In the genomic region with DNA sequence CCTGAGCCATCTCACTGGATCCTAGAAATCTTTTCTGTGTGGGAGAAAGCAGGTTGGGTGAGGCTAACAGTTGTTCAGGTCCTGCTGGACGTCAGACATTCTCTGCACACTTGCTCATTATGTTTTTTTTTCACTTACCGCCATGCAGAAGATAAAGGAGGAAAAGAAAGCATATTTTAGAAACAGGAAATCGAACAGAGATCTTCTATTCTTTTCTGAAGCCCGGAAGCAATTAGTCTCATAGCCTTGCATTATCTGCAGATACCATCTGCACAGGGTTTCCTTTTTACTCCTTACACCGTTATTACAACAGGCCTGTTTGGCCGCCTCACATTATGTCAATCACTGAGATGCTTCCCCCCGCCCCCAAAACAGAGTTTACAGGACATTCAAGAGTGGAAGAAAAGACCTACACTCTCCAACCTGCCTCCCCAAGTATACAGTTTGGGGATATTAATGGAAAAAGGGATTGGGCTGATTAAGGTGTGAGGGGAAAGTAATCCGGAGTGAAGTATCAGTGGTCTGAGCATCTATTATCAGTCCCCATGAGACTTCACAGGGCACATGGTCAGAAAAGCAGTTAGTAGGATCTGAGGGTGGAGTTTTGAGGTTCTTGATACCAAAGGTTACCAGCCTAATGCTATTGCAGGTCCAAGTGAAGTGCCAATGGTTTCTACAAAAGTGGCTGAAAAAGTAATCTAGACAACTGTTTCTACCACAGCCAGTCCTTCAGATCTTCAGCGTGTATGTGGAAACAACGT, we compare ENCODE assay signal across 18 mouse cellular contexts. TPM values are rescaled to one million over a fixed set of nuclear protein-coding genes. Genes with fewer than 3 reads are reported as not detected.
A peak's percentile ranks its signal among the peaks of the same experiment; 100 is the strongest.
DNase-seq lines count a peak whose midpoint lies in the region; ATAC-seq lines count a peak whose summit lies in the region.
"Had no signal": no experiment of that assay in that cellular context is flagged by ENCODE, and none has a peak within 500 bp of the region (broad histone marks: within the 10 kb centered on the region; RNA-seq: fewer than 3 reads in every experiment).

No protein-coding gene starts in this region.

- 70% methylated on average over 10 of the region's 10 CpGs for WGBS in kidney, embryonic 16.5 days

- H3K27me3 ChIP-seq in kidney, embryonic 16.5 days (ENCODE audit: insufficient read depth, low read length) = peaks cover 4% of the 10 kb centered on the region; the same call in 1 of the 2 replicates
- H3K27me3 ChIP-seq: embryonic facial prominence, embryonic 12.5 days; limb, embryonic 15.5 days had no signal

- no peak overlapping the region for H3K4me2 ChIP-seq in kidney, embryonic 16.5 days (replicated peaks; ENCODE audit: low read depth, low read length)
- H3K4me2 ChIP-seq: embryonic facial prominence, embryonic 12.5 days; limb, embryonic 15.5 days had no signal

- no peaks in the 10 kb centered on the region for H3K4me1 ChIP-seq in kidney, embryonic 16.5 days (ENCODE audit: insufficient read depth, low read length)
- H3K4me1 ChIP-seq: embryonic facial prominence, embryonic 12.5 days; forebrain, embryonic 10.5 days; limb, embryonic 15.5 days had no signal

- no peak for ATAC-seq in kidney, embryonic 16.5 days (ENCODE audit: low FRiP score, low TSS enrichment)
- peak; percentile 96 for ATAC-seq in CD4-positive, CD25-positive, alpha-beta regulatory T cell, adult 4 months
- ATAC-seq in granulocyte monocyte progenitor cell, adult 5-6 weeks (replicated peaks; ENCODE audit: poor library complexity, severe bottlenecking) = peak; percentile 99
- ATAC-seq in megakaryocyte, adult 5-6 weeks (ENCODE audit: poor library complexity, severe bottlenecking) = peak; percentile 57; the same call in 1 of the 2 replicates
- ATAC-seq: hindbrain, postnatal 0 days had no signal

- no peak overlapping the region for H3K9ac ChIP-seq in kidney, embryonic 16.5 days (replicated peaks; ENCODE audit: low read length)
- H3K9ac ChIP-seq: embryonic facial prominence, embryonic 12.5 days; limb, embryonic 15.5 days had no signal

- H3K9me3 ChIP-seq in kidney, embryonic 16.5 days (ENCODE audit: low read length) = no peaks in the 10 kb centered on the region
- H3K9me3 ChIP-seq: embryonic facial prominence, embryonic 12.5 days; forebrain, embryonic 10.5 days; limb, embryonic 15.5 days had no signal

- H3K27ac ChIP-seq in kidney, embryonic 16.5 days (ENCODE audit: low read length) = 0 out of 2 replicates have a peak overlapping the region, but pooled peaks have one; percentile 29
- H3K27ac ChIP-seq: embryonic facial prominence, embryonic 12.5 days; forebrain, embryonic 10.5 days; hindbrain, postnatal 0 days; layer of hippocampus, adult 2 months; limb, embryonic 15.5 days; macrophage had no signal

- DNase-seq in kidney, adult 18-20 months = no peak
- no peak for DNase-seq in adrenal gland, postnatal 14 days
- DNase-seq in MN1 (ENCODE audit: low spot score) = no peak
- DNase-seq: cerebellum, adult 9-10 months; heart, postnatal 14 days; retina, postnatal 1 day; spleen, adult 18-20 months; thymus, postnatal 4 days had no signal

- no peak overlapping the region for H3K4me3 ChIP-seq in kidney, embryonic 16.5 days (ENCODE audit: low read length)
- H3K4me3 ChIP-seq: embryonic facial prominence, embryonic 12.5 days; forebrain, embryonic 10.5 days; layer of hippocampus, adult 2 months; limb, embryonic 15.5 days had no signal

- H3K36me3 ChIP-seq in kidney, embryonic 16.5 days (ENCODE audit: insufficient read depth, low read length) = no peaks in the 10 kb centered on the region
- H3K36me3 ChIP-seq: embryonic facial prominence, embryonic 12.5 days; forebrain, embryonic 10.5 days; limb, embryonic 15.5 days had no signal

RNA-seq across cellular contexts. Expression of a gene that starts 40.2 kb away (rescaled TPM):
- polyA plus RNA-seq in kidney, embryonic 16.5 days (2015; fragmentation: Nextera tagmentation; extraction: Ambion mirVana) = 168 and 172 TPM in 2 replicates
- polyA plus RNA-seq in CD4-positive, CD25-positive, alpha-beta regulatory T cell, adult 4 months (2017; shearing (Covaris generic)) = 100 to 1,000 TPM in 1 of 2 experiments, 10 to 100 TPM in 1; 93.8 to 139 TPM
- total RNA-seq in granulocyte monocyte progenitor cell, adult 5-6 weeks (2014; fragmentation: Nextera tagmentation) = 69.4 and 83.7 TPM in 2 replicates
- 155 and 165 TPM in 2 replicates for total RNA-seq in granulocyte monocyte progenitor cell, adult 5-6 weeks (2017)
- total RNA-seq in megakaryocyte, adult 5-6 weeks (2015) = 63.0 and 67.6 TPM in 2 replicates
- total RNA-seq in megakaryocyte, adult 5-6 weeks (2017) = 122 and 132 TPM in 2 replicates
- 96.9 and 100 TPM in 2 replicates for total RNA-seq in adrenal gland, postnatal 14 days (2021)

RNA-seq across cellular contexts. Expression of a gene that starts 40.3 kb away (rescaled TPM):
- 5.2 and 7.0 TPM in 2 replicates for polyA plus RNA-seq in kidney, embryonic 16.5 days (2015; fragmentation: Nextera tagmentation; extraction: Ambion mirVana)
- 1 to 10 TPM; 3.4 to 4.9 TPM for polyA plus RNA-seq in CD4-positive, CD25-positive, alpha-beta regulatory T cell, adult 4 months (2017; shearing (Covaris generic))
- total RNA-seq in granulocyte monocyte progenitor cell, adult 5-6 weeks (2014; fragmentation: Nextera tagmentation) = 9.2 and 14.5 TPM in 2 replicates
- 19.7 and 24.1 TPM in 2 replicates for total RNA-seq in granulocyte monocyte progenitor cell, adult 5-6 weeks (2017)
- 11.5 and 11.6 TPM in 2 replicates for total RNA-seq in megakaryocyte, adult 5-6 weeks (2015)
- total RNA-seq in megakaryocyte, adult 5-6 weeks (2017) = 16.2 and 17.4 TPM in 2 replicates
- 5.8 and 7.0 TPM in 2 replicates for total RNA-seq in adrenal gland, postnatal 14 days (2021)

RNA-seq across cellular contexts. Expression of a gene that starts 45.1 kb away (rescaled TPM):
- polyA plus RNA-seq in kidney, embryonic 16.5 days (2015; fragmentation: Nextera tagmentation; extraction: Ambion mirVana) = 4.0 and 4.4 TPM in 2 replicates
- under 1 TPM; 0.51 to 0.71 TPM for polyA plus RNA-seq in CD4-positive, CD25-positive, alpha-beta regulatory T cell, adult 4 months (2017; shearing (Covaris generic))
- 3.8 and 6.1 TPM in 2 replicates for total RNA-seq in granulocyte monocyte progenitor cell, adult 5-6 weeks (2014; fragmentation: Nextera tagmentation)
- 5.3 and 5.7 TPM in 2 replicates for total RNA-seq in granulocyte monocyte progenitor cell, adult 5-6 weeks (2017)
- total RNA-seq in megakaryocyte, adult 5-6 weeks (2015) = 0.04 and 0.23 TPM in 2 replicates
- total RNA-seq in megakaryocyte, adult 5-6 weeks (2017) = 0.26 and 0.65 TPM in 2 replicates
- total RNA-seq in adrenal gland, postnatal 14 days (2021) = 13.9 and 15.5 TPM in 2 replicates

RNA-seq across cellular contexts. Expression of a gene that starts 55.7 kb away (rescaled TPM):
- 332 and 341 TPM in 2 replicates for polyA plus RNA-seq in kidney, embryonic 16.5 days (2015; fragmentation: Nextera tagmentation; extraction: Ambion mirVana)
- polyA plus RNA-seq in CD4-positive, CD25-positive, alpha-beta regulatory T cell, adult 4 months (2017; shearing (Covaris generic)) = 100 to 1,000 TPM; 553 to 695 TPM
- 2,214 and 2,262 TPM in 2 replicates for total RNA-seq in granulocyte monocyte progenitor cell, adult 5-6 weeks (2014; fragmentation: Nextera tagmentation)
- 3,336 and 5,531 TPM in 2 replicates for total RNA-seq in granulocyte monocyte progenitor cell, adult 5-6 weeks (2017)
- total RNA-seq in megakaryocyte, adult 5-6 weeks (2015) = 854 and 930 TPM in 2 replicates
- 3,467 and 4,087 TPM in 2 replicates for total RNA-seq in megakaryocyte, adult 5-6 weeks (2017)
- total RNA-seq in adrenal gland, postnatal 14 days (2021) = 329 and 369 TPM in 2 replicates

RNA-seq across cellular contexts. Expression of a gene that starts 57.8 kb away (rescaled TPM):
- 0.94 and 1.0 TPM in 2 replicates for polyA plus RNA-seq in kidney, embryonic 16.5 days (2015; fragmentation: Nextera tagmentation; extraction: Ambion mirVana)
- polyA plus RNA-seq in CD4-positive, CD25-positive, alpha-beta regulatory T cell, adult 4 months (2017; shearing (Covaris generic)) = 1 to 10 TPM in 1 of 2 experiments, under 1 TPM in 1; 0.38 to 2.2 TPM
- 47.3 and 62.5 TPM in 2 replicates for total RNA-seq in granulocyte monocyte progenitor cell, adult 5-6 weeks (2014; fragmentation: Nextera tagmentation)
- total RNA-seq in granulocyte monocyte progenitor cell, adult 5-6 weeks (2017) = 62.3 and 64.4 TPM in 2 replicates
- total RNA-seq in megakaryocyte, adult 5-6 weeks (2015) = 54.9 and 56.9 TPM in 2 replicates
- 57.7 and 63.3 TPM in 2 replicates for total RNA-seq in megakaryocyte, adult 5-6 weeks (2017)
- 2.1 and 4.7 TPM in 2 replicates for total RNA-seq in adrenal gland, postnatal 14 days (2021)
